Mouse (Mus musculus) CH12.LX (cell line): ENCODE data around the gene Rasgrf2. TPM values are rescaled to one million over a fixed set of nuclear protein-coding genes. Genes with fewer than 3 reads are reported as not detected.
A peak's percentile ranks its signal among the peaks of the same experiment; 100 is the strongest.

ENCODE experiments used
- DNase-seq: peaks from one replicate; pipeline ENCODE4 v3.0.0-alpha.2; 2013; ENCODE audit errors: extremely low read depth
- H3K27ac ChIP-seq: 2 replicates; pipeline ENCODE4 v1.5.1; 2012; ENCODE audit warnings: low read depth, mild to moderate bottlenecking, control low read depth, moderate library complexity; ENCODE audit not compliant: insufficient read depth
- H3K27me3 ChIP-seq: replicated peaks from 2 replicates; pipeline ENCODE3; 2012; ENCODE audit warnings: inconsistent platforms
- H3K36me3 ChIP-seq, 2 experiments: replicated peaks in 1 of 2; 2 replicates each; pipeline versions ENCODE3 to v1.6.1; 2012; ENCODE audit warnings: inconsistent platforms in 1 of 2, low read length in 1 of 2, mild to moderate bottlenecking in 1 of 2, mixed read lengths in 1 of 2, moderate library complexity in 1 of 2; ENCODE audit not compliant: control insufficient read depth in 1 of 2, insufficient read depth in 1 of 2
- H3K4me1 ChIP-seq, 2 experiments: 2 replicates each; pipeline ENCODE4 v1.6.1; 2012; ENCODE audit warnings: inconsistent platforms in 1 of 2, moderate library complexity in 1 of 2; ENCODE audit not compliant: insufficient read depth in 2 of 2, control insufficient read depth in 1 of 2
- H3K4me2 ChIP-seq: 2 replicates; pipeline ENCODE4 v1.6.1; 2012; ENCODE audit warnings: low read depth, mild to moderate bottlenecking, control low read depth; ENCODE audit not compliant: poor library complexity, insufficient read depth, severe bottlenecking
- H3K4me3 ChIP-seq, 3 experiments: fragments of 150-350 bp in 1 of 3; sonication (generic) in 1 of 3; replicated peaks in 1 of 3; 2 replicates each; pipeline versions ENCODE3 to v1.5.1; 2011 to 2012; ENCODE audit warnings: low read depth in 2 of 3, low read length in 2 of 3, mild to moderate bottlenecking in 2 of 3, moderate library complexity in 2 of 3, control low read depth in 1 of 3, improper control_type of control experiment in 1 of 3, inconsistent platforms in 1 of 3, mixed read lengths in 1 of 3; ENCODE audit not compliant: poor library complexity in 1 of 3
- H3K79me2 ChIP-seq: replicated peaks from 2 replicates; pipeline ENCODE4 v1.6.1; 2012; ENCODE audit warnings: mild to moderate bottlenecking, moderate library complexity; ENCODE audit not compliant: control insufficient read depth, poor library complexity, insufficient read depth, severe bottlenecking; ENCODE audit errors: extremely low read depth
- H3K9ac ChIP-seq: 2 replicates; pipeline ENCODE4 v1.6.1; 2012; ENCODE audit warnings: low read depth, mild to moderate bottlenecking, control low read depth, moderate library complexity; ENCODE audit not compliant: insufficient read depth
- H3K9me3 ChIP-seq: replicated peaks from 2 replicates; pipeline ENCODE3; 2012; ENCODE audit warnings: low read length, inconsistent platforms, mixed read lengths
- BHLHE40 ChIP-seq: IDR thresholded peaks from 2 replicates; pipeline ENCODE4 v1.6.1; 2011; ENCODE audit warnings: mild to moderate bottlenecking, low read depth, low read length, improper control_type of control experiment
- CHD2 ChIP-seq: IDR thresholded peaks from 2 replicates; pipeline ENCODE4 v1.6.1; 2011; ENCODE audit warnings: low read length, improper control_type of control experiment
- CTCF ChIP-seq, 2 experiments: IDR thresholded peaks in 1 of 2; conservative IDR thresholded peaks in 1 of 2; 2 replicates each; pipeline ENCODE4 v1.5.1; 2011 to 2012; ENCODE audit warnings: low read depth in 2 of 2, low read length in 2 of 2, improper control_type of control experiment in 1 of 2, inconsistent platforms in 1 of 2, mild to moderate bottlenecking in 1 of 2, moderate library complexity in 1 of 2
- ELF1 ChIP-seq: IDR thresholded peaks from 2 replicates; pipeline ENCODE4 v1.6.1; 2014; ENCODE audit warnings: low read depth, mild to moderate bottlenecking, inconsistent platforms, low read length, improper control_type of control experiment
- EP300 ChIP-seq: IDR thresholded peaks from 2 replicates; pipeline ENCODE4 v1.6.1; 2011; ENCODE audit warnings: low read length, improper control_type of control experiment
- HCFC1 ChIP-seq: IDR thresholded peaks from 2 replicates; pipeline ENCODE4 v1.6.1; 2012; ENCODE audit warnings: low read depth, mild to moderate bottlenecking, inconsistent platforms, low read length, improper control_type of control experiment
- IRF4 ChIP-seq: IDR thresholded peaks from 2 replicates; pipeline ENCODE4 v1.6.1; 2014; ENCODE audit warnings: low read depth, mild to moderate bottlenecking, inconsistent platforms, low read length, improper control_type of control experiment
- JUN ChIP-seq: IDR thresholded peaks from 2 replicates; pipeline ENCODE4 v1.6.1; 2011; ENCODE audit warnings: low read depth, mild to moderate bottlenecking, low read length, improper control_type of control experiment, moderate library complexity; ENCODE audit not compliant: insufficient read depth
- JUND ChIP-seq: conservative IDR thresholded peaks from 2 replicates; pipeline ENCODE4 v1.6.1; 2011; ENCODE audit warnings: low read depth, low read length, improper control_type of control experiment
- MAFK ChIP-seq: IDR thresholded peaks from 2 replicates; pipeline ENCODE4 v1.6.1; 2011; ENCODE audit warnings: low read length, improper control_type of control experiment; ENCODE audit not compliant: insufficient replicate concordance
- MAX ChIP-seq: IDR thresholded peaks from 2 replicates; pipeline ENCODE4 v1.6.1; 2011; ENCODE audit warnings: low read length, improper control_type of control experiment
- MAZ ChIP-seq: IDR thresholded peaks from 2 replicates; pipeline ENCODE4 v1.6.1; 2012; ENCODE audit warnings: low read depth, mild to moderate bottlenecking, inconsistent platforms, low read length, improper control_type of control experiment, moderate library complexity
- MEF2A ChIP-seq: IDR thresholded peaks from 2 replicates; pipeline ENCODE4 v1.6.1; 2014; ENCODE audit warnings: low read depth, mild to moderate bottlenecking, inconsistent platforms, low read length, improper control_type of control experiment, borderline replicate concordance
- MXI1 ChIP-seq: IDR thresholded peaks from 2 replicates; pipeline ENCODE4 v1.6.1; 2011; ENCODE audit warnings: mild to moderate bottlenecking, low read depth, low read length, improper control_type of control experiment
- MYC ChIP-seq: IDR thresholded peaks from 2 replicates; pipeline ENCODE4 v1.6.1; 2011; ENCODE audit warnings: low read depth, mild to moderate bottlenecking, improper control_type of control experiment, low read length
- NELFE ChIP-seq: IDR thresholded peaks from 2 replicates; pipeline ENCODE4 v1.6.1; 2011; ENCODE audit warnings: low read depth, low read length, improper control_type of control experiment
- NRF1 ChIP-seq: IDR thresholded peaks from 2 replicates; pipeline ENCODE4 v1.6.1; 2014; ENCODE audit warnings: low read depth, mild to moderate bottlenecking, inconsistent platforms, low read length, improper control_type of control experiment, moderate library complexity
- PAX5 ChIP-seq: IDR thresholded peaks from 2 replicates; pipeline ENCODE4 v1.6.1; 2012; ENCODE audit warnings: low read length, inconsistent platforms, mixed read lengths
- POLR2A ChIP-seq: IDR thresholded peaks from 2 replicates; pipeline ENCODE4 v1.6.1; 2011; ENCODE audit warnings: low read depth, mild to moderate bottlenecking, improper control_type of control experiment, low read length
- POLR2AphosphoS2 ChIP-seq: IDR thresholded peaks from 2 replicates; pipeline ENCODE4 v1.6.1; 2011; ENCODE audit warnings: low read depth, low read length, improper control_type of control experiment
- RAD21 ChIP-seq: IDR thresholded peaks from 2 replicates; pipeline ENCODE4 v1.6.1; 2011; ENCODE audit warnings: low read depth, mild to moderate bottlenecking, low read length, improper control_type of control experiment, moderate library complexity
- SIN3A ChIP-seq: IDR thresholded peaks from 2 replicates; pipeline ENCODE4 v1.6.1; 2012; ENCODE audit warnings: low read length, improper control_type of control experiment, inconsistent platforms
- SMC3 ChIP-seq: IDR thresholded peaks from 2 replicates; pipeline ENCODE4 v1.6.1; 2011; ENCODE audit warnings: low read depth, low read length, improper control_type of control experiment
- TBP ChIP-seq: conservative IDR thresholded peaks from 2 replicates; pipeline ENCODE4 v1.6.1; 2011; ENCODE audit warnings: low read depth, low read length, improper control_type of control experiment
- TCF12 ChIP-seq: IDR thresholded peaks from 2 replicates; pipeline ENCODE4 v1.6.1; 2014; ENCODE audit warnings: low read depth, mild to moderate bottlenecking, inconsistent platforms, low read length, improper control_type of control experiment
- USF1 ChIP-seq: IDR thresholded peaks from 2 replicates; pipeline ENCODE4 v1.6.1; 2014; ENCODE audit warnings: low read depth, mild to moderate bottlenecking, inconsistent platforms, low read length, improper control_type of control experiment
- USF2 ChIP-seq: conservative IDR thresholded peaks from 2 replicates; pipeline ENCODE4 v1.6.1; 2011; ENCODE audit warnings: low read depth, low read length, improper control_type of control experiment
- ZC3H11A ChIP-seq: IDR thresholded peaks from 2 replicates; pipeline ENCODE4 v1.6.1; 2012; ENCODE audit warnings: low read depth, mild to moderate bottlenecking, inconsistent platforms, low read length, improper control_type of control experiment
- ZMIZ1 ChIP-seq: IDR thresholded peaks from 2 replicates; pipeline ENCODE4 v1.6.1; 2012; ENCODE audit warnings: low read depth, mild to moderate bottlenecking, inconsistent platforms, low read length, improper control_type of control experiment
- ZNF384 ChIP-seq: IDR thresholded peaks from 2 replicates; pipeline ENCODE4 v1.6.1; 2012; ENCODE audit warnings: low read depth, low read length, improper control_type of control experiment, inconsistent platforms
- dilution Hi-C: fragments of 300-500 bp; cut with MboI; formaldehyde crosslinking; loops from 2 replicates; pipeline ENCODE4 v1.14.3; 2020; ENCODE audit warnings: low sequenced_read_pairs; ENCODE audit not compliant: extremely low pct_unique_long_range_greater_than_20kb, extremely low pct_ligation_motif_present
- in situ Hi-C: fragments of 300-500 bp; cut with MboI; formaldehyde crosslinking; loops from 3 replicates; pipeline ENCODE4 v1.14.3; 2019; ENCODE audit warnings: low sequenced_read_pairs, low pct_ligation_motif_present, low pct_unique_long_range_greater_than_20kb, mixed read lengths
- polyA plus RNA-seq: library from polyadenylated mRNA; unstranded; fragments of >175 nt; gene quantifications from 2 replicates; pipeline ENCODE4 v1.2.1, GENCODE M21; 2012; ENCODE audit warnings: low read depth; ENCODE audit not compliant: insufficient read length
- total RNA-seq, 2 experiments: library from RNA; depleted of rRNA; stranded (reverse); fragments of 300-350 nt in 1 of 2; fragments of >200 nt in 1 of 2; gene quantifications; 2 replicates each; pipeline ENCODE4 v1.2.3; 2012 to 2014

Gene Rasgrf2
- total and polyA plus RNA-seq, 3 experiments = 2.6 to 5.0 (median 4.7) TPM

GRCm38 (mm10) chr13:92041584-92042563 lies 89.6 kb downstream of the Rasgrf2 start:
- dilution Hi-C loops = no loop called here
- no peaks in the 10 kb centered on the region; a peak in 1 of 4 replicates for H3K4me1 ChIP-seq

GRCm38 (mm10) chr13:92030364-92031057 lies 100.9 kb downstream of the Rasgrf2 start:
- Histone ChIP-seq H3K9ac (peak overlapping the region; percentile 21; the same call in 1 of the 2 replicates), H3K9me3 (peaks cover 2% of the 10 kb centered on the region), H3K4me3 (peak overlapping the region; percentile 34 to 56 (median 48)), H3K27ac (peak overlapping the region; percentile 81), H3K4me1 (peaks cover 4 to 22% of the 10 kb centered on the region in 2 experiments; a peak in 3 of 4 replicates), H3K79me2 (no peaks in the 10 kb centered on the region), H3K36me3 (peaks cover 0 to 12% of the 10 kb centered on the region in 2 experiments), H3K27me3 (no peaks in the 10 kb centered on the region), H3K4me2 (peak overlapping the region; percentile 66)
- TF ChIP-seq MEF2A = peak; percentile 17; the same call in 1 of the 2 replicates
- TF ChIP-seq TBP = peak; percentile 63
- no peak for TF ChIP-seq CTCF (conservative IDR thresholded peaks at IDR 0.05 in 1 of 2, IDR thresholded peaks at IDR 0.05 in 1 of 2; ENCODE audit: low read depth in 2 of 2, low read length in 2 of 2)
- peak; percentile 66; the same call in 1 of the 2 replicates for TF ChIP-seq BHLHE40
- TF ChIP-seq ZMIZ1 = no peak
- TF ChIP-seq HCFC1 = peak; percentile 50
- TF ChIP-seq SMC3 = no peak
- peak; percentile 52; the same call in 1 of the 2 replicates for TF ChIP-seq MAZ
- TF ChIP-seq JUND = peak; percentile 28
- TF ChIP-seq IRF4 = peak; percentile 70; the same call in 1 of the 2 replicates
- TF ChIP-seq MAX = peak; percentile 92
- TF ChIP-seq MYC = peak; percentile 77; the same call in 1 of the 2 replicates
- TF ChIP-seq NELFE = peak; percentile 45; the same call in 1 of the 2 replicates
- no peak for TF ChIP-seq POLR2AphosphoS2
- no peak for TF ChIP-seq PAX5
- TF ChIP-seq POLR2A = peak; percentile 70
- 0 out of 2 replicates have a peak, but pooled peaks have one; percentile 13 for TF ChIP-seq EP300
- TF ChIP-seq CHD2 = no peak
- no peak for TF ChIP-seq ZC3H11A
- TF ChIP-seq NRF1 = peak; percentile 71
- TF ChIP-seq MXI1 = peak; percentile 51; the same call in 1 of the 2 replicates
- peak; percentile 82 for TF ChIP-seq USF2
- peak; percentile 60; the same call in 1 of the 2 replicates for TF ChIP-seq TCF12
- TF ChIP-seq ELF1 = peak; percentile 73
- TF ChIP-seq USF1 = peak; percentile 81
- TF ChIP-seq JUN = no peak; the same call in 1 of the 2 replicates
- TF ChIP-seq SIN3A = peak; percentile 40; the same call in 1 of the 2 replicates
- dilution Hi-C loops = no loop called here
- in situ Hi-C loops = no loop called here
- peak; percentile 90 for DNase-seq

More at GRCm38 (mm10) chr13:92041584-92042563, 89.6 kb downstream of the Rasgrf2 start:
- H3K9me3 ChIP-seq = no peaks in the 10 kb centered on the region
- TF ChIP-seq ZNF384 (no peak), TCF12 (no peak), RAD21 (no peak), MAX (no peak), PAX5 (no peak), ZC3H11A (no peak), MAFK (no peak)
- TF ChIP-seq, all 38 proteins: peak for 0
- DNase-seq = no peak
- no peak overlapping the region for H3K9ac ChIP-seq
- H3K27ac ChIP-seq = no peak overlapping the region
- in situ Hi-C loops = no loop called here
- H3K27me3 ChIP-seq = no peaks in the 10 kb centered on the region
- no peak overlapping the region for H3K4me2 ChIP-seq
- no peak overlapping the region for H3K4me3 ChIP-seq
- H3K79me2 ChIP-seq = no peaks in the 10 kb centered on the region
- no peaks in the 10 kb centered on the region for H3K36me3 ChIP-seq
